Mouse (Mus musculus) CH12.LX (cell line): ENCODE measurements around the gene Zfp628. TPM values are rescaled to one million over a fixed set of nuclear protein-coding genes. Genes with fewer than 3 reads are reported as not detected.

Experiments used
- DNase-seq: peaks from one replicate; pipeline ENCODE4 v3.0.0-alpha.2; 2013; ENCODE audit errors: extremely low read depth
- H3K27ac ChIP-seq: 2 replicates; pipeline ENCODE4 v1.5.1; 2012; ENCODE audit warnings: low read depth, mild to moderate bottlenecking, control low read depth, moderate library complexity; ENCODE audit not compliant: insufficient read depth
- H3K27me3 ChIP-seq: replicated peaks from 2 replicates; pipeline ENCODE3; 2012; ENCODE audit warnings: inconsistent platforms
- H3K36me3 ChIP-seq, 2 experiments: replicated peaks in 1 of 2; 2 replicates each; pipeline versions ENCODE3 to v1.6.1; 2012; ENCODE audit warnings: inconsistent platforms in 1 of 2, low read length in 1 of 2, mild to moderate bottlenecking in 1 of 2, mixed read lengths in 1 of 2, moderate library complexity in 1 of 2; ENCODE audit not compliant: control insufficient read depth in 1 of 2, insufficient read depth in 1 of 2
- H3K4me1 ChIP-seq, 2 experiments: 2 replicates each; pipeline ENCODE4 v1.6.1; 2012; ENCODE audit warnings: inconsistent platforms in 1 of 2, moderate library complexity in 1 of 2; ENCODE audit not compliant: insufficient read depth in 2 of 2, control insufficient read depth in 1 of 2
- H3K4me2 ChIP-seq: 2 replicates; pipeline ENCODE4 v1.6.1; 2012; ENCODE audit warnings: low read depth, mild to moderate bottlenecking, control low read depth; ENCODE audit not compliant: poor library complexity, insufficient read depth, severe bottlenecking
- H3K4me3 ChIP-seq, 3 experiments: fragments of 150-350 bp in 1 of 3; sonication (generic) in 1 of 3; replicated peaks in 1 of 3; 2 replicates each; pipeline versions ENCODE3 to v1.5.1; 2011 to 2012; ENCODE audit warnings: low read depth in 2 of 3, low read length in 2 of 3, mild to moderate bottlenecking in 2 of 3, moderate library complexity in 2 of 3, control low read depth in 1 of 3, improper control_type of control experiment in 1 of 3, inconsistent platforms in 1 of 3, mixed read lengths in 1 of 3; ENCODE audit not compliant: poor library complexity in 1 of 3
- H3K79me2 ChIP-seq: replicated peaks from 2 replicates; pipeline ENCODE4 v1.6.1; 2012; ENCODE audit warnings: mild to moderate bottlenecking, moderate library complexity; ENCODE audit not compliant: control insufficient read depth, poor library complexity, insufficient read depth, severe bottlenecking; ENCODE audit errors: extremely low read depth
- H3K9ac ChIP-seq: 2 replicates; pipeline ENCODE4 v1.6.1; 2012; ENCODE audit warnings: low read depth, mild to moderate bottlenecking, control low read depth, moderate library complexity; ENCODE audit not compliant: insufficient read depth
- H3K9me3 ChIP-seq: replicated peaks from 2 replicates; pipeline ENCODE3; 2012; ENCODE audit warnings: low read length, inconsistent platforms, mixed read lengths
- BHLHE40 ChIP-seq: IDR thresholded peaks from 2 replicates; pipeline ENCODE4 v1.6.1; 2011; ENCODE audit warnings: mild to moderate bottlenecking, low read depth, low read length, improper control_type of control experiment
- CHD2 ChIP-seq: IDR thresholded peaks from 2 replicates; pipeline ENCODE4 v1.6.1; 2011; ENCODE audit warnings: low read length, improper control_type of control experiment
- CTCF ChIP-seq, 2 experiments: IDR thresholded peaks in 1 of 2; conservative IDR thresholded peaks in 1 of 2; 2 replicates each; pipeline ENCODE4 v1.5.1; 2011 to 2012; ENCODE audit warnings: low read depth in 2 of 2, low read length in 2 of 2, improper control_type of control experiment in 1 of 2, inconsistent platforms in 1 of 2, mild to moderate bottlenecking in 1 of 2, moderate library complexity in 1 of 2
- ELF1 ChIP-seq: IDR thresholded peaks from 2 replicates; pipeline ENCODE4 v1.6.1; 2014; ENCODE audit warnings: low read depth, mild to moderate bottlenecking, inconsistent platforms, low read length, improper control_type of control experiment
- ETS1 ChIP-seq: conservative IDR thresholded peaks from 2 replicates; pipeline ENCODE4 v1.6.1; 2012; ENCODE audit warnings: low read depth, mild to moderate bottlenecking, inconsistent platforms, low read length, improper control_type of control experiment, moderate library complexity
- GABPA ChIP-seq: IDR thresholded peaks from 2 replicates; pipeline ENCODE4 v1.6.1; 2012; ENCODE audit warnings: low read depth, low read length, improper control_type of control experiment, inconsistent platforms; ENCODE audit not compliant: insufficient replicate concordance
- JUND ChIP-seq: conservative IDR thresholded peaks from 2 replicates; pipeline ENCODE4 v1.6.1; 2011; ENCODE audit warnings: low read depth, low read length, improper control_type of control experiment
- MAZ ChIP-seq: IDR thresholded peaks from 2 replicates; pipeline ENCODE4 v1.6.1; 2012; ENCODE audit warnings: low read depth, mild to moderate bottlenecking, inconsistent platforms, low read length, improper control_type of control experiment, moderate library complexity
- MXI1 ChIP-seq: IDR thresholded peaks from 2 replicates; pipeline ENCODE4 v1.6.1; 2011; ENCODE audit warnings: mild to moderate bottlenecking, low read depth, low read length, improper control_type of control experiment
- NRF1 ChIP-seq: IDR thresholded peaks from 2 replicates; pipeline ENCODE4 v1.6.1; 2014; ENCODE audit warnings: low read depth, mild to moderate bottlenecking, inconsistent platforms, low read length, improper control_type of control experiment, moderate library complexity
- PAX5 ChIP-seq: IDR thresholded peaks from 2 replicates; pipeline ENCODE4 v1.6.1; 2012; ENCODE audit warnings: low read length, inconsistent platforms, mixed read lengths
- POLR2AphosphoS2 ChIP-seq: IDR thresholded peaks from 2 replicates; pipeline ENCODE4 v1.6.1; 2011; ENCODE audit warnings: low read depth, low read length, improper control_type of control experiment
- SIN3A ChIP-seq: IDR thresholded peaks from 2 replicates; pipeline ENCODE4 v1.6.1; 2012; ENCODE audit warnings: low read length, improper control_type of control experiment, inconsistent platforms
- SMC3 ChIP-seq: IDR thresholded peaks from 2 replicates; pipeline ENCODE4 v1.6.1; 2011; ENCODE audit warnings: low read depth, low read length, improper control_type of control experiment
- TBP ChIP-seq: conservative IDR thresholded peaks from 2 replicates; pipeline ENCODE4 v1.6.1; 2011; ENCODE audit warnings: low read depth, low read length, improper control_type of control experiment
- TCF12 ChIP-seq: IDR thresholded peaks from 2 replicates; pipeline ENCODE4 v1.6.1; 2014; ENCODE audit warnings: low read depth, mild to moderate bottlenecking, inconsistent platforms, low read length, improper control_type of control experiment
- ZKSCAN1 ChIP-seq: IDR thresholded peaks from 2 replicates; pipeline ENCODE4 v1.6.1; 2012; ENCODE audit warnings: low read depth, inconsistent platforms, low read length, improper control_type of control experiment, borderline replicate concordance
- ZMIZ1 ChIP-seq: IDR thresholded peaks from 2 replicates; pipeline ENCODE4 v1.6.1; 2012; ENCODE audit warnings: low read depth, mild to moderate bottlenecking, inconsistent platforms, low read length, improper control_type of control experiment
- ZNF384 ChIP-seq: IDR thresholded peaks from 2 replicates; pipeline ENCODE4 v1.6.1; 2012; ENCODE audit warnings: low read depth, low read length, improper control_type of control experiment, inconsistent platforms
- dilution Hi-C: fragments of 300-500 bp; cut with MboI; formaldehyde crosslinking; loops from 2 replicates; pipeline ENCODE4 v1.14.3; 2020; ENCODE audit warnings: low sequenced_read_pairs; ENCODE audit not compliant: extremely low pct_unique_long_range_greater_than_20kb, extremely low pct_ligation_motif_present
- in situ Hi-C: fragments of 300-500 bp; cut with MboI; formaldehyde crosslinking; loops from 3 replicates; pipeline ENCODE4 v1.14.3; 2019; ENCODE audit warnings: low sequenced_read_pairs, low pct_ligation_motif_present, low pct_unique_long_range_greater_than_20kb, mixed read lengths
- polyA plus RNA-seq: library from polyadenylated mRNA; unstranded; fragments of >175 nt; gene quantifications from 2 replicates; pipeline ENCODE4 v1.2.1, GENCODE M21; 2012; ENCODE audit warnings: low read depth; ENCODE audit not compliant: insufficient read length
- total RNA-seq, 2 experiments: library from RNA; depleted of rRNA; stranded (reverse); fragments of 300-350 nt in 1 of 2; fragments of >200 nt in 1 of 2; gene quantifications; 2 replicates each; pipeline ENCODE4 v1.2.3; 2012 to 2014

Gene Zfp628
- total and polyA plus RNA-seq, 3 experiments, result 0.87 to 9.4 (median 2.2) TPM

DNA sequence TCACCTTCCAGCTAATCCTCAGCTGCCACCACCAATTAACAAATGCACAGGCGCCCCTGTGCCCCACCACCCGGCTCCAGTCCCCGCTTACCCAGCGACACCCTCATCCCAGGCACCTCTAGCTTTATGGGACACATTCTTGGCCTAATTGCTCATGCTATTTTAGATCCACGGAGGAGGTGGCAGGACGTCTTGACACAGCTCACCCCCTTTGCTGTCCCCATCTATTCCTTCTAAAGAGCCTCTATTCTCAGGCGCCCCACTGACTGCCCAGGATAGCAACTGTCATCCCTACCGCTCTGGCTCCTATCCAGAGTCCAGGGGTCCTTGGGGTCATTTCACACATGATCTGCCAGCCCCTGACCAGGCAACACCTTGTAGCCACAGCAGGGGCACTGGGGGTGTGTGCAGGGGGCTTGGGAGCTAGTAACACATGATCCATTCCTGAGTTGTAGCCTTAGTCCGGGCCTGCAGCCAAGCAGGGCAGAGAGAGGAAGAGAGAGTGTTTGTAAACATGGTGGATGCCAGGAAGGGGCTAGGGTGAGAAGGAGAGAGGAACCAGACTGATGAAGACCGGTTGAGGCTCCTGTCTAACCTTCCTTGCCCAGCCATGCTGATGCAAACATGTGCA lies 38.9 kb downstream of the Zfp628 start:
- H3K9me3 ChIP-seq, result peaks cover 2% of the 10 kb centered on the region
- TF ChIP-seq CHD2 (no peak), ZKSCAN1 (no peak), MAZ (no peak), ZNF384 (no peak), POLR2AphosphoS2 (no peak), SMC3 (no peak), TCF12 (no peak), TBP (no peak), ZMIZ1 (no peak), GABPA (no peak), CTCF (conservative IDR thresholded peaks at IDR 0.05 in 1 of 2, IDR thresholded peaks at IDR 0.05 in 1 of 2; ENCODE audit: low read depth in 2 of 2, low read length in 2 of 2) (no peak), NRF1 (no peak), SIN3A (no peak), ELF1 (no peak), BHLHE40 (no peak), MXI1 (no peak), JUND (no peak), ETS1 (no peak)
- H3K27me3 ChIP-seq, result no peaks in the 10 kb centered on the region
- H3K4me3 ChIP-seq, result no peak overlapping the region
- H3K36me3 ChIP-seq, result no peaks in the 10 kb centered on the region
- H3K9ac ChIP-seq, result no peak overlapping the region
- DNase-seq, result no peak
- dilution Hi-C loops (no loop called here), in situ Hi-C loops (no loop called here)
- no peaks in the 10 kb centered on the region for H3K79me2 ChIP-seq
- no peak overlapping the region for H3K4me2 ChIP-seq
- no peaks in the 10 kb centered on the region for H3K4me1 ChIP-seq
- no peak overlapping the region for H3K27ac ChIP-seq

DNA sequence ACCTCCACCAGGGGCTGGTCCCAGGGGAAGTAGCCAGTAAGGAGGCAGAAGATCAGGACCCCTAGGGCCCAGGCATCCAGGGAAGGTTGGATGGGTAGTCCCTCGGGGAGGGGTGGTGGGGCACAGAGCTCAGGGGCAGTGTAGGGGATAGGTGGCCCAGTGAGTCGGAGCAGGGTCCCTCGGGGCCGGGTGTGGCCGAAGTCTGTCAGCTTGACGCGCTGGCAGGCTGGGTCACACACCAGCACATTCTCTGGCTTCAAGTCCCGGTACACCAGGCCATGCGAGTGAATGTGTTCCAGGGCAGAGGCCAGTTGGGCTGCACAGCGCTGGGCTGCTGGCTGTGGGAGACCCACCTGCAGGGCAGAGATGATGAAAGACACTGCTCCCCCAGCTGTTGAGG lies 42.3 kb downstream of the Zfp628 start:
- no peak for TF ChIP-seq JUND
- TF ChIP-seq PAX5, result no peak
- dilution Hi-C loops, result no loop called here
- no peaks in the 10 kb centered on the region for H3K36me3 ChIP-seq
- H3K27ac ChIP-seq, result no peak overlapping the region
- H3K4me2 ChIP-seq, result no peak overlapping the region
- no peak for DNase-seq
- H3K4me1 ChIP-seq, result no peaks in the 10 kb centered on the region
- H3K27me3 ChIP-seq, result peaks cover 1% of the 10 kb centered on the region
- H3K9ac ChIP-seq, result no peak overlapping the region
- no peaks in the 10 kb centered on the region for H3K79me2 ChIP-seq
- in situ Hi-C loops, result no loop called here
- H3K4me3 ChIP-seq, result no peak overlapping the region
- H3K9me3 ChIP-seq, result peaks cover 2% of the 10 kb centered on the region
